Mouse (Mus musculus): ENCODE data around the gene Vdr.

DNA sequence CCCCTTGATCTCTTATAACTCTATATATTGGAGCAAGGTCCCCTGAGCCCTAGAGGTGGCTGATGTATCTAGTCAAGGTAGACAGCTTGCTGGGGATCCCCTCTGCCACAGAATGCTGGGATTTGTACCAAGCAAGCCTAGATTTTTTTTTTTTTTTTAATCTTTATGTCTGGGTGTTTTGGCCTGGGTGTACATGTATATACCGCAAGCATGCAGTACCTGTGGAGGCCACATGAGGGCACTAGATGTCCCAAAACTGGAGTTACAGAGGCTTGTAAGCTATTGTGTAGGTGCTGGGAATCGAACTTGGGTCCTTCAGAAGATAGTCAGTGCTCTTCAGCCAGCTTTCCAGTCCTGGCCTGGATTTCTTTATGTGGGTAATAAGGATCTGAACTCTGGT, 44.4 kb downstream of the Vdr start:
- TF ChIP-seq POLR2A (IDR thresholded peaks at IDR 0.05; ENCODE audit: borderline replicate concordance, insufficient read depth, low read length): no peak
- 0 out of 2 replicates have a peak, but pooled peaks have one; percentile 7 for TF ChIP-seq CTCF (IDR thresholded peaks at IDR 0.05; ENCODE audit: borderline replicate concordance, insufficient read depth, low read depth, low read length)

Data from cerebellum, adult 2 months (tissue).